Mouse (Mus musculus) right cerebral cortex, adult 2 months (tissue): ENCODE measurements around the gene Agbl4.

Source experiments
- DNase-seq, 2 experiments: peaks; one replicate each; pipeline ENCODE4 v3.0.0; 2021 to 2022; ENCODE audit warnings: low spot score in 2 of 2

Gene Agbl4

DNA sequence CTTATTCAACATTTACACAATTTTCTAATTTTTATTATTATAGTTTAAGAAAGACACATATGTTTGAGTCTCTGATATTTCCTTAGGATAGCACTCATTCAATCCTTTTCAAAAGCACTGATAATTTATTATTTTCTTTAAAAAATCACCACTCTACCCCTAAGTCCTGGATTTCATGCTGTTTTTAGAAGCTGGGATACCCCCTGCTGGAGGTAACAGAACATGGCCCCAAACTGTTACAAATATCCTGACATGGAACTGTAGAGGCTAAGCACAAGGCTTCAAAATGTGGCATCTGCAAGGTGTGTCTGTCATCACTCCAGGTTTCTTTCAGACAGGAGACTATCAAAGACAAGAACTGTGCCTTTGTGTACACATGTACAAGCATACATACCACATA, 859.5 kb downstream of the Agbl4 start:
- DNase-seq, result no peak

DNA sequence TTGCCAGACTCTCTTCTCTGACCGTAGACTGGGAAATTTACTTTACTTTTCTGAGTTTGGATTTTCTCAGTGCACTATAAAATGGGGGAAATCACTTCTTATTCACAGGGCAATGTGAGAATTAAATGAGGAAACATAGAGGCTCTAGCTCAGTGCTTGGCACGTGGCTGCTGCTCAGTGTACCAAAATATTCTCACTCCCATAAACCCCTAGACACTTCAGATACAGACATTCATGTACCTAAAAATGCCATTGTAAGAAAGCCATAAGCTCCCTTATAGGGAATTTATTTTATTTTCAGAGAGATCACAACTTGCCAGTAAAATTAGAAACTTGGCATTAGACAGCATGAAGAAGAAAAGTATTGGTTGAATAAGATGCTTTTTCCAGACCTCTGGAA, 883.5 kb downstream of the Agbl4 start:
- no peak for DNase-seq

DNA sequence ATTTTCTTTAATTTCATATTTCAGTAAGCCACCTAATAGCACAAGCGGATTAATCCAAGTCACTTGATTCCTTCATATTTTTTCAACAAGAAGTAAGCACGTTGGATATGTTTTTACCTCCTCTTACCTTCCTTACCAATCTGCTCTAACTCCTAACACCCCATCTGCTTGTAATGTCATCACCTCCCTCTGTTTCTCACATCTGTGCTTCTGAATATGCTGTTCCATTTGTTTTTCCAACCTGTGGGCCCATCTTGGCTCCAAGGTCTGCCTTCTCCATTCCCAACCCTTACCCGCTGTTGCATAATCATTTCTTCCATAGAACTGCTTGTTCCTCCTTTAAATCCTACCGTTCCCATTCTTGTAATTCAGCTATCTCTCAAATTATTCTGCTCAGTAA, 884.4 kb downstream of the Agbl4 start:
- DNase-seq, result no peak

DNA sequence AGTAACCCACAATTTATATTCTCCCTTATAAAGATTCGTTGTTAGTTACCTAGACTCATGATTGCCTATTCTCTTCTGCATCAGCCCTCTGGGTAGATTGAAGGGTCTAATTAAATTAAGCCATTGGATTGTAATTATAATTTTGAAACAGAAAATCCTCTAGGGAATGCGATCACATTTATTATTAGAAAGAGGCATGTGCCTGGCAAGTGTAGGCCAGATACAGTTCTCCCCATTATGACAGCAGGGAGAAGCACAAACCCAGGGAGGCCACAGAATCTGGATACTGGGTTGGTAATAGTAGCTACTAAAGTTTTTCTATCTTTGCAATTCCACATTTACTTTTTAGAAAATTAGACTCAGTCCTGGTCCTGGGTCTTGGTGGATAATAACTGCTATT, 887.2 kb downstream of the Agbl4 start:
- DNase-seq, result no peak

DNA sequence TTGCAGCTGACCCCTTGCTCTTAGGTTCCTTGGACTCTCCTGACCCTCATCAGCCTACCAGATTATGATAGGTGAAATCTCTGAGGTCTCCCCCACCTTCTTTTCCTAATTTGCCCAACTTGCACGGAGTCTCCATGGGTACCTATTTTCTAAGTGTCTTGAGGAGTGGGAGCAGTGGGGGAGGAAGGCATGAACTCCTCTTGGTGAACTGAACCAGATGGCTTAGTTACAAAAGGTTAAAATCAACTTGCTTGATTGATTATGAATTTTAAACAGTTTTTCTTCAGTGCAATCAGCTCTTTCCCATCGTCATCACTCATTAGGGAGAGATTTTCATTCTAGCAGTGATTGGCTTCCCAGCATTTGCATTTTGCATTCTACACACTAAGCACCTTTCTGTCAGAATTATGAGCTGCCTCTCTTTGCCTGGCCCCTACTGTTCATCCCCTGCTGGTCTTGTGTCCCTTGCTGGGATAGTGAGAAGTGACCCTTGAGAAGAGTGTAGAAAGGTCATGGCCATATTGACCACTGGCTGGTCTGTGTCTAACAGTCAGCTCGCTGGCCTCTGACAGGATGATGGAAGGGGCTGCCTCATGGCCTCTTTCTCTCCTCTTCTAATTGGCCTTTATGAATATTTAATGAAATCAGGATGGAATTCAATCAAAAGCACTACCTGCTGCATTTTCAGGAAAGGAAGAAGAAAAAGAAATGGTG, 897.2 kb downstream of the Agbl4 start:
- DNase-seq, result no peak

DNA sequence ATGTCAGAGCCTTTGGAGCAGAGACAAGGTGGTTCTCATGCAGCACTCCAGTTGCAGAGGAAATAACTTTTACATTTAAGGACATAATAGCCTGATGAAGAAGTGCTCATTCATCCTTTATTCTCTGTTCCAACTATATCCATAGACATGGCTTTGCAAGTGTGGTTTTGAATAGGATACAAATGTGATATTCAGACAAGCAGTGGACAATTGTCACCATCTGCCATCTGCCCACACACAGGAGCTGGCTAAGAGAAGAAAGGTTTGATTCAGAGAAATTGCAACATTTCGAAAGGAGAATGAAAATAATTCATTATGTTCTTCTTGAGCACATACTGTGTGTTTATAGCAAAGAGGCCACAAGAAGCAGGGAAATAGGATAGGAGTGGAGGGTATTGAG, 909.1 kb downstream of the Agbl4 start:
- DNase-seq, result peak; percentile 60 to 71

DNA sequence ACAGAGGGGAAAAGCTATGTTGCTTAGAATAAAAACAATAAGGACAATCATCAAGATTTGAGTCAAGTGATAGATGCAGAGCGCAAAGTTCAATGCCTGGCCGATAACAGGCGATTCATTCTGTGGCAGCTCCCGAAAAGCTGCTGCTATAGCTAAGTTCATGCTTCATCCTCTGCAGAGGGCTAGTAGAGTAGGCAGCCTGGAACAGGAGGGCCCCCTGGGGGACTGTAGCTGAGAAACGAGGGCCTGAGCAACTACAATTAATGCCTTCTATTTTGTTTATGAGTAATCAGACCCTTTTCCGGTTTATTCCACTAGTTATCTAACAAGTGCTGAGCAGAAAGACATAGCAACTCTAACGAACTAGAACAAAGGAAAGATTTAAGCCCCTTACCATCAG, 909.7 kb downstream of the Agbl4 start:
- no peak for DNase-seq

DNA sequence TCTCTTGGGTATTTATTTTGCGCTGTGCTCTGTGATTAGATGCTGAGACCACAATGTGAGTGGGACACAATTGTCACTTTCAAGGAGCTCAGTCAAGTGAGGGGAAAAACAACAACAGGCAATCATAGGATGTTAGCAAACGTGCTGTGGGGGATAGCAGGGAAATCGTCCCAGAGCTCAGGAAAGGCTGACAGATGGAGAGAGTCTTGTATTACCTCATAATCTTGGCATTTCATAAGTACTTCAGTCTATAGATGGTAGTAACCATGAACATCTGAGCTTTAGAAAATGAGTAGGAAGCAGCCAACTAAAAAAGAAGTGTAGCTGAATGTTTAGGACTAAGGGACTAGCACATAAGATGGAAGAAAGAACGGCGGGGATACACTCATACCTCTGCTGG, 910.2 kb downstream of the Agbl4 start:
- DNase-seq, result peak in 1 of 2 experiments; percentile 29

DNA sequence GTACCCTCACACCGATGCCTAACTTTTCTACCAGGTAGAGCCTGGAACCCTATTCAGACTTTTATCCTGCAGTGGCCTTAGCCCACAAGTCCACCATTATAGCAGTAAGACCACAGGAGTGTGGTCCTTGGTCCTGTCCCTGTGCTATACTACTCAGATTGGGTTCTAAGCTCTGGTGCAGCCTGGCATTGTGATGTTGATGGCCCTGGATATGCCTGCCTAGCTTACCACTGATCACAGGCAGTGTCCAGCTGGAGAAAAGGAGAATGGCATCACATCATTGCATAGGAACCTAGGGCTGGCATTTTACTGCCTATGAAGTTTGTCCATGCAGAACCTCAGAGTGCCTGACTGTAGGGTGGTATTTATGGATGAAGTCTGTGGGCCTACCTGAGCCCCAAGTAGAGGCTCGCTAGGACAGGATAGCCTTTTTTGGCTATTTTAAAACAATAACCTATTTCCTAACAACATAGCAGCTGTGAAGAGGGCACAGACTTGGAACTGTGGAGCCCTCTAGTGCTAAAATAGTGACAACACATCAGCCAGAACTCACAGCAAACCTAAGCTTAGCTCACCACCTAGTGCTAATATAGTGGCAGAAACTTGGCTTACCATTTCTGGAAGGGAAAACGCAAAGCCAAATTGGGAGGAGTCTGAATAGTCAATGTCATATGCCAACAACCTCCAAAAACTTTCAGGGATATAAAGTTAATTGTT, 911.3 kb downstream of the Agbl4 start:
- DNase-seq, result no peak

DNA sequence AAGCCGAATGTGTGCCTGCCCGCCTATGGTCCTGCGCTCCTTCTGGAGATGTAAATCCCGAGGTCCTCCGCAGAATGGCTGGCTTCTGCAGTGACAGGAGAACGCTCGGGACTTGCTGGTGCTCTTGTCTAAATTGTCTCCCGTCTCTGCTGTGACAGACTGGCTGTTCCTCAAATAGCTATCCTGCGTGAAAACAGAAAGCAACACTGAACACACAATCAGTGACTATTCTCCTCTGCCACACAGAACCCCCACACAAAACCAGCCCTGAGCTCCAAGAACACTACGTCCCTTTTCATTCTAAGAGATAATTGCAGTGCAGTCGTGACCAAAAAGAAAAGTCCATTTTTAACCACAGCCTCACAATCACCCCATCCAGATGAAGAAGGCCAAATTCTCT, 929.6 kb downstream of the Agbl4 start:
- peak; percentile 59 to 67 for DNase-seq

DNA sequence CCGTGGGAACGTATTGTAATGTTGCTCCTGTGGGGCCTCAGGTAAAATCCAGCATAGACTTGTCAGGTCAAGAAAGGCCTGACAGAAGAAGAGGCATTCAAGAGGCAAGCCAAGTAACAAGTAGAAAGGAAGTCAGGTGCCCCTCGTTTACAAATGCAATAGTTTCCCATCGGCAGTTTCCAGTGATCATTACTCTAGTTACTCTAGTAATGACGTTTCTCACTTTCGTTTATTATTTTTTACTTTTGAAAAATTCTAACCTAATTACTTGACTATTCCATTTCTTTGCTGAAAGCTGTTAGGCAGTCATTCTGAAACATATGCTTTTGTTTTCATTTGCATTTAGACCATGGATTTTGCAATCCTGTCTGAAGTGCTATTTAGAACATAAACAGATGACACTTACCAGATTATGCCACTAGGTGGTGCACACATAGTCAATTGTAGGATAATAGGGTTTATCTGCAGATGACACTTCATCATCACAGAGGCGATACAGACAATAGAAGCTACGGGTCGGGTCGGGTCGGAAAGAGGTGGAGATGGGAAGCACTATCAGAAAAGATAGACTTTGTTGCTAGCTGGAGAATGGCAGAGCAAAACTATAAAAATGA, 930.4 kb downstream of the Agbl4 start:
- DNase-seq, result peak in 1 of 2 experiments; percentile 62

DNA sequence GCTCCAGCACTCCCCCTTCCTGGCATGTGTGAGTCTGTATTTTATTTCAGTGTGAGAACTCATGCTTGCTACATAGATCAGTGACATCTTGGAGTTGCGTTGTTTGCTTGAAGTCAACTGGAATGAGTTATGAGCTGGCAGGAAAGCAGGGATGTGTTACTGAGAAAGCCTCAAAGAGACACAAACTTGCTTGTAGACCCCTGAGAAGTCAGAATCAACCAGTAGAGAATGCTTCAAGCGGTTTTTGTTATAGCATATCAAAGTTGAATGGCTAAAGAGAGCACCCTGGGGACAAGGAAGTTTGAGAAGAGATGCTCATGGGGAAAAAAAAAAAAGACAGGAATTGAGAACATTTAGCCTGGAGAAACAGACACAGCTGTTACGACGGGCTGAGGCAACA, 932.0 kb downstream of the Agbl4 start:
- no peak for DNase-seq

DNA sequence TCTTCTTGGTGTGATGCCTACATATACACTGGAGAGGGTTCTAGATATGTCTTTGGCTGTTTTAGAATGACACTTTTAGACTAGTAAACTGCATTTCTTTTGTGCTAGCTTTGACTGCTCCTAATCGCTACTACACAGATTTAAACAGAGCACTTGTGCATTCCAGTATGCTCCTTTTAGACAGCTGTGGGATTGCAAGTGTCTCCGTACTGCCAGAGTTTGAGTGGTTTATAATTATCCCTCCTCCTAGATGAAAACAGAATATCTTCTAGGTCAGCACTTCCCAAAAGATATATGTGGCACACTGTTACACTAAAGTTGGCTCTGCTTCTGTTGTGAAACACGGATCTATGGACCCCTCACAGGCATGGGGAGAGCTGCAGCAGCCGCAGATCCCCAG, 935.4 kb downstream of the Agbl4 start:
- no peak for DNase-seq

DNA sequence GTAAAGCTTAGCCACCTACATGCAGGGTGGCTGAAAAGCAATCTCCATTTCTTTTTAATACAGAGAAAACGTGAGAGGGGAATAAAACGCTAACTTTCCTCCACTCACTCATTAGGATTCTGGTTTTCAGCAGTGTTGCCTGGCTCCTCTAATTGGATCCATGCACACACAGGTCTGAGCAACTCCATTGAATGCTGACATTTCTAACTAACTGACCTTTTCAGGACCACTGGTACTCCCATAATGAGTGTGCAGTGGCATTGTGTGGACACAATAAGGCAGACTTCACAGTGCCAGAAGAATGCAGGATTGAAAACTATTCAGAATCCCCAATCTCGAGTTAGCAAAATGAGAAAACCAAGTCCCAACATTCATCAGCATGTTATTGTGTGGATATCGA, 952.5 kb downstream of the Agbl4 start:
- DNase-seq, result no peak

DNA sequence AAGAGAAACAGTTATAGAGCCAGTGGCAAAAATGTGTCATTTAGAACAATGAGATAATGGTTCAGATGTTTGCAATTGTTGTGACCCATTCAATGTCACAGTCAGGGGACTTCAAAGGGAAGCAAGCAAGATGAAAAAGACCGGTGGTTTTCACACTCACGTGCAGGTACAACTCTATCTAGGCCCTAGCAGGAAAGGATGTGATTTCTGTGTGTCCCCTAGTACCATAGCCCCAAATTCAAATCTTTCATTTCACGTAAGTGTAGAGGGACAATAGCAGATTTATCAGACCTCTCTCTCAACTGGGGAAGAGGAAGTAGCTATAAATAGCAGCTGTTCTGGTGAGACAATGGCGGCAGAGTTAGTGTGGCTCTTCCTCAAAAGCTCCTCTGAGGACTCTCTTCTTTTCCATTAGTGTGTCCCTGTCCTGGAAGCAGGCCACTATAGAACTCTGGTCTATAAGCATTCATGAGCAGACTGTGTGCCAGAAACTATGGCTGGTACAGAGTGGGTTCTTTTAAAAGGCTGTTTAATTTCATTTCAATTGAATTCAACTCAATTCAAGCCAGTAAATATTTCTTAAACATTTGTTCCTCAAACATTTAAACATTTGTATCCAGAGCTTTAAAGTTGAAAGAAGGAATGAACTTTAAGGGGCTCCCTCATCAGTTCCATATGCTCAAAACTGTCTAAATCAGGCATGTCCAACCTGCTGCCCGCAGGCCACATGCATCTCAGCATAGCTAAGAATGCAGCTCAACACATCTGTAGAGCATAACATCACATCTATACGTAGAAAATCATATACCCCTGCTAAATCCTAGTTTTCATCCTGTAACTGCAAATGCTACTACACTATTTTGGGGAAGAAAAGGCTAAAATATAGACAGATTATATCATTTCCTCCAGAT, 953.4 kb downstream of the Agbl4 start:
- DNase-seq, result no peak

DNA sequence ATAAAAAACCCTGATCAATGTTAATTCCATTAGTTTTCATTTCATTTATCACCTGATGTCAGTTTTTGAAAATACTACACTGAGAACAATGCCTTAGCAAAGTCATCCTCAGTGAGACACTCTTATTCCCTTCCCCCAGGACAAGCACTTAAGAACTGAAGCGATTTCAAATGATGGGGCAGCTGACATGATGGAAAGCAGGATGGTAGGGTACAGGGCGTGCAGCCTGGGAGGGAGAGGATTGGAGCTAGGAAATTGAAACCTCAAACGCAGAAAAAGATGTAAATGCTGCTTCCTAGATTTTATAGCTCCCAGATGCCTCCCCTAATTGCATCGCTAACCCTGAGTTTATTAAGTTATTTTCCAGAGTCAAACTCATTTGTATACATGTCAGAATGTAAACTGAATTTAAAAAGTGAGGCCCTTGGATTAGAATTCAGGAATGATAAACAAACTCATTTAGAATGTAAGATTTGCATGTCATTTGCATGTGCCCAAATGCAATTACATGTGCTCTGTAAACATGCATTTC, 959.2 kb downstream of the Agbl4 start:
- DNase-seq, result no peak

DNA sequence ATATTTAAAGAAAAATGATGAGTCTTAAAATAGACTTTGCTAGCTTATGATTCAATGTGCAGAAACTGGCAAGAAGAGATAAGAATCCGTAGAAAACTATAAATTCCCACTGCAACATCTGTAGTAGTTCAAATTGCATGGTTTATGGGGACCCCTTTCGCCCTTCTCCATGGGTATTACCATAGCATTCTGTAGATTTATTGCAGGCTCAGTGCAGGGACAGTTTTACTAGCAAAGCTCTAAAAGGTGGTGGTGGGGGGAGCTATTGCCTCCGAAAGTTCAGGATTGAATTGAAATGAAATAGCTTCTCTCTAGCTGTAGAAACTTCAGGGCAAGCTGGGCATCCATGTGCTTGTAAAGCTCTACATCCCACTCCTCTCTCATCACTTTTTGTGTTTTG, 959.7 kb downstream of the Agbl4 start:
- no peak for DNase-seq

DNA sequence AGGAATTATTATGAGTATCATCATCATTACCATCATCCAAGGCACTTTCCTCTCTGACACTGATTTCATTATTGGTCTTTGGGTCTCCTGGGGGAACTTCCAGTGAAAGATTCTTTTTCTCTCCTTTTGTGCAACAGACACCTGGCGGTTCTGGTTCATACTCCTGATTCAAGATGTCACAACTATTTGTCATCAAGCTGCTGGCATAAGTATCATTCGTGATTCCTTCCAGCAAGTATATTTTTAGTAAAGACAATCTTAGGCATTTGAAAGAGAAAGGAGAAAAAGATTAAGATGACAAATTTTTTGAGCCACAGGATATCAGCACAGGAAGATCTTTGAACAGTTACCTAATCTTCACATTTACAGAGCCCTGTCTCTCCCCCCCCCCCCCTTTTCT, 966.7 kb downstream of the Agbl4 start:
- peak; percentile 5 to 7 for DNase-seq

DNA sequence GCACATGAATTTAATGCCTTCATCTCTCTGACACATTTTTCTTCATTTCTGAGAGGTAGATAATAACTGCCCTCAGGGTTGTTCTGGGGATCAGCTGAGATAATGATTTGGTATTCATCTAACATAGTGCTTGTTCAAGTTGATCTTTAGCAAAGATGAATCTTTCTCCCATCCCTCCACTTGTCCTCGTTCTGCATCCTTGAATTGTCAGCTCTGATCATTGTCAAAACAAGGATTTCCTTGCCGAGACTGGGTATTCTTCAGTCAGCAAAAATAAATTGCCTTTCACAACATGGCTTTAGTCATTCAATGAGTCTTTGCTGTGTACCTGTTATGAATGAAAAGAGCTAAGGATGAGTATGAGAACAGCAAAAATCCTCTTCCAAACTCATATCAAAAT, 970.3 kb downstream of the Agbl4 start:
- DNase-seq, result no peak

DNA sequence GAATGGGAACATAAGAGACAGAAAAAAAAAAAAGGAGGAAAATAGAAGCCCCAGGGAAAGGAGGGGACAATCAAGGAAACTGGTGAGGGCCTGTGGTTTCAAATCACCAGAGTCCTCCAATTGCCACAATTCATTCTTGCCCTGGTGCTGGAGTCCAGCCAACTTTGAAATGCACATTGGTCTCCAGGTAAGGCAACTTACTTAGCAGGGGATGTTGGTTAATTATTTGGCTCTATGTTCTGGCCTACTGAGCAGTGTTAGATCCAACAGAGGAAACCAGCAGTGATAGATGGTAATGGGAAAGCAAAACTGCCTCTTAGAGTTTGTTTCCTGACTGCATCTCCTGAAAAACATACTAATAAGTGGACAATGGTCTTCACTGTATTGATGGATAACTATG, 979.7 kb downstream of the Agbl4 start:
- no peak for DNase-seq

DNA sequence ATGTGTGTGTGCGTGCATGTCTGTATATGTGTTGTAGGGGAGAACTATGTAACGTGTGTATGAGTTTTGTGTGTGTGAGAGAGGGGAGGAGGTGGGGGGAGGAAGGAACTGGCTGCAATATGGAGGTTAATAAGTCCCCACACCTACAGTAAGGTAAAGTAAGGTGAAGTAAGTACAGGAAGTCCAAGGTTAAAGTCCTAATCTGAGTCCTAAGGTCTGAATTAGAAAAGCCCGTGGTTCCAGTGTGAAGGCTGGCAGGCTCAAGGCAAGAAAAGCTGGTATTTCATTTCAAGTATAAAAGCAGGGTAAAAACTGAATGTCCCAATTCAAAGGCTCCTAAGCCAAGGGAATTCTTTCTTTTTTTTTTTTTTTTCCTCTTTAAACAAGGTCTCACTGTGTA, 980.6 kb downstream of the Agbl4 start:
- no peak for DNase-seq

DNA sequence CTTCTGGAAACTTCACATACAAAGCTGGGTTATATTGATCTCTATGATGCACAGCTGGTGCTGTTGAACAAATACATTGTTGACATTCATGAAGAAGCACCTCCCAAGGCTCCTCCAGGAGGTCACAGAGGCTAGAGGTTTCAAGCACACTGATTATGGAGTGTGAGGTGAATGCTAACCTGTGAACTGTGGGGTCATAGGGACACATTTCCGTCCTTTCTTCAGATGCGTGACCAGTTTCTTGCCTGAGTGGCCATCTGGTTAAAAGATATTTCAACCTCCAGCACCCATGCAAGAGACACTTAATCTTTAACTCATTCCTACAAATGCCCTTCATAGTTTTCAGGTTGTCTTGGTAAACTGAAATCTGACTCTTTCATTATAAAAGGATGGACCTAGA, 985.6 kb downstream of the Agbl4 start:
- no peak for DNase-seq
